Mouse (Mus musculus): ENCODE measurements at regions not wholly inside any gene's neighbourhood (a gene's known extent, or its start where the extent isn't known, plus 50 kb on each side); places are given as distances from the start of the nearest gene placed in this dataset.

DNA sequence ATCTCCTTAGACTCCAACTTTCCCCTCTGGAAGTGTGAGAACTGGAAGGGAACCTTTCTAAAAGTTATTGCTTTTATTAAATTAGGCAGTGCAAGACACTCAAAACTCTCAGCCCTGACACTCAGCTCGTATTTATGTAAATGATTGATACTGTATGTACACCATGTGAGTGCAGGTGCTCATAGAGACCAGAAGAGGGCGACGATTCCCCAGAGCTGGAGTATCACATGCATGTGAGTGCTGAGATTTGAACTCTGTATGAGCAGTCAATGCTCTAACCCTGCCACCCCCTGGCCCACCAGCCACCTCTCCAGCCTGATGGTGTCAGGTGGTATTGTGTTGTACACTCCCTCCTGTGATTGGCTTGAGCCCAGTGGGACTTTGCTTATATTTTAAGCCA, 407.8 kb downstream of the Tmem132b start:
- H3K27me3 ChIP-seq (ENCODE audit: insufficient read depth, low read length) = no peaks in the 10 kb centered on the region
- no peak overlapping the region for H3K4me3 ChIP-seq (ENCODE audit: low read depth, low read length)
- H3K9me3 ChIP-seq (replicated peaks) = peaks cover 39% of the 10 kb centered on the region
- TF ChIP-seq TAL1 (conservative IDR thresholded peaks at IDR 0.05; ENCODE audit: low read depth, low read length) (no peak), GATA1 (IDR thresholded peaks at IDR 0.05; ENCODE audit: borderline replicate concordance, low read length) (no peak), GATA2 (IDR thresholded peaks at IDR 0.05; ENCODE audit: borderline replicate concordance, low read depth, low read length) (no peak), POLR2AphosphoS5 (IDR thresholded peaks at IDR 0.05; ENCODE audit: insufficient replicate concordance, low read depth, low read length) (no peak), CTCF (IDR thresholded peaks at IDR 0.05; ENCODE audit: low read depth, low read length) (no peak)
- H3K4me1 ChIP-seq (ENCODE audit: insufficient read depth, low read depth, low read length) = no peaks in the 10 kb centered on the region
- no peaks in the 10 kb centered on the region for H3K36me3 ChIP-seq (replicated peaks)
- DNase-seq (ENCODE audit: low spot score) (no peak), ATAC-seq (ENCODE audit: extremely low read depth, insufficient number of reproducible peaks, low FRiP score, poor library complexity, severe bottlenecking) (no peak)

DNA sequence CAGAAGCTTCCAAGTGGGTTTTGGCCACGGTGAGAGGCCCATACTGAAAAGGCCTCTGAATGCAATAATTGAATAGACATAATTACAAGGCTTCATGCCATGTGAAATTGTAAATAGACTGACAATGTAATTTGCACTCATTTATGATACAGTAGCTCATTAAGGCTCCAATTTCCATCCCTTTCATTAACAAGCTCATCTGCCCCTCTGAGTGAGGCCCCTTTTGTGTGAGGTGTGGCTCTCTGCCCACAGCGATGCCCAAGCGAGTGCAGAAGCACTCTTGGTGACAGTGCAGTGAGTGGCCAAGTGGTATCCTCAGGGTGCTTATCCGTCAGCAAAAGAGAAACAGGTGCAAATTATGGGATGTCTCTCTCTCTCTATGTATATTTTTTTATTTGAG, 415.2 kb downstream of the Tmem132b start:
- no peak for TF ChIP-seq CTCF (IDR thresholded peaks at IDR 0.05; ENCODE audit: low read depth, low read length)
- no peak for TF ChIP-seq GATA2 (IDR thresholded peaks at IDR 0.05; ENCODE audit: borderline replicate concordance, low read depth, low read length)
- no peak for TF ChIP-seq GATA1 (IDR thresholded peaks at IDR 0.05; ENCODE audit: borderline replicate concordance, low read length)
- no peak for TF ChIP-seq POLR2AphosphoS5 (IDR thresholded peaks at IDR 0.05; ENCODE audit: insufficient replicate concordance, low read depth, low read length)
- no peak for TF ChIP-seq TAL1 (conservative IDR thresholded peaks at IDR 0.05; ENCODE audit: low read depth, low read length)
- no peak for ATAC-seq (ENCODE audit: extremely low read depth, insufficient number of reproducible peaks, low FRiP score, poor library complexity, severe bottlenecking)
- H3K27me3 ChIP-seq (ENCODE audit: insufficient read depth, low read length) = no peaks in the 10 kb centered on the region
- H3K36me3 ChIP-seq (replicated peaks) = no peaks in the 10 kb centered on the region
- no peaks in the 10 kb centered on the region for H3K4me1 ChIP-seq (ENCODE audit: insufficient read depth, low read depth, low read length)
- peaks cover 60% of the 10 kb centered on the region for H3K9me3 ChIP-seq (replicated peaks)
- no peak overlapping the region for H3K4me3 ChIP-seq (ENCODE audit: low read depth, low read length)
- no peak for DNase-seq (ENCODE audit: low spot score)

DNA sequence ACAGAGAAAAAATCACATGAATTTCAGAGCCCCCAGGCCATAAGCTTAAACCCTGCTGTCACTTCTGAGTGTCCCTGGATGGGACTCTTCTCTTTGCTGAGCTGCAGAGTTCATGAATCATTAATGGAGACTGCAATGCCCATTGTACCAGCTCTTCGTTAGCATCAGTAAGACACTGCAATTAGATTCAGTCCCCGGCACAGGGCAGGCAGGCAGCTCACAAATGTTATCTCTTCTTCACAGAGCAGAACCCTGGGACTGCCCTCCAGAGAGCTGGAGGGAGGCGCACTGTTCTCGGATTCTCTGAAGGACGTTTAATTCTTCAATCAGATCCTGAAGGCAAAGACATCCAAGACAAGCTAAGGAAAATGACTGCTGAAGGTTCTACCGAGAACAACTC, 420.1 kb downstream of the Tmem132b start:
- Histone ChIP-seq H3K9me3 (replicated peaks) (peaks cover 59% of the 10 kb centered on the region), H3K4me1 (ENCODE audit: insufficient read depth, low read depth, low read length) (no peaks in the 10 kb centered on the region), H3K36me3 (replicated peaks) (no peaks in the 10 kb centered on the region), H3K27me3 (ENCODE audit: insufficient read depth, low read length) (no peaks in the 10 kb centered on the region), H3K4me3 (ENCODE audit: low read depth, low read length) (no peak overlapping the region)
- ATAC-seq (ENCODE audit: extremely low read depth, insufficient number of reproducible peaks, low FRiP score, poor library complexity, severe bottlenecking) (no peak), DNase-seq (ENCODE audit: low spot score) (no peak)
- TF ChIP-seq GATA1 (IDR thresholded peaks at IDR 0.05; ENCODE audit: borderline replicate concordance, low read length) (no peak), TAL1 (conservative IDR thresholded peaks at IDR 0.05; ENCODE audit: low read depth, low read length) (no peak)

DNA sequence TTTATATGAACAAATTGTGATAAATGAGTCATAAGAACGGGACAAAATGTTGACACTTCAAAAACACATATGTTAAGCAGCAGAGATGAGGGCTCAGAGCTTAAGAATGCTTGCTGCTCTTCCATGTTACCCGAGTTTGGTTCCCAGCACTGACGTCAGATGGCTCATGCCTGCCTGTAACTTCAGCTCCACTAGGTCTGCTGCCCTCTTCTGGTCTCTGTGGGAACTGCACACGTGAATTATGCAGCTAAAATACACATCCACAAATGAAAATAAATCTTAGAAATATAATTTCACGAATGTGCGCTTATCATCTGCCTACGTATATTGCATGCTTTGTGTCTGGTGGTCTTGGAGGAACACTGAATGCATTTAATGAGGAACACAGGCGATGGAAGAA, 432.5 kb downstream of the Tmem132b start:
- ATAC-seq (ENCODE audit: extremely low read depth, insufficient number of reproducible peaks, low FRiP score, poor library complexity, severe bottlenecking) (no peak), DNase-seq (ENCODE audit: low spot score) (no peak)
- H3K9me3 ChIP-seq (replicated peaks) = peaks cover 49% of the 10 kb centered on the region
- TF ChIP-seq TAL1 (conservative IDR thresholded peaks at IDR 0.05; ENCODE audit: low read depth, low read length) = no peak
- TF ChIP-seq CTCF (IDR thresholded peaks at IDR 0.05; ENCODE audit: low read depth, low read length) = peak; percentile 11; the same call in 1 of the 2 replicates
- TF ChIP-seq GATA2 (IDR thresholded peaks at IDR 0.05; ENCODE audit: borderline replicate concordance, low read depth, low read length) = no peak
- TF ChIP-seq POLR2AphosphoS5 (IDR thresholded peaks at IDR 0.05; ENCODE audit: insufficient replicate concordance, low read depth, low read length) = no peak
- no peak for TF ChIP-seq GATA1 (IDR thresholded peaks at IDR 0.05; ENCODE audit: borderline replicate concordance, low read length)
- H3K4me1 ChIP-seq (ENCODE audit: insufficient read depth, low read depth, low read length) = no peaks in the 10 kb centered on the region
- no peaks in the 10 kb centered on the region for H3K27me3 ChIP-seq (ENCODE audit: insufficient read depth, low read length)
- no peaks in the 10 kb centered on the region for H3K36me3 ChIP-seq (replicated peaks)
- no peak overlapping the region for H3K4me3 ChIP-seq (ENCODE audit: low read depth, low read length)

DNA sequence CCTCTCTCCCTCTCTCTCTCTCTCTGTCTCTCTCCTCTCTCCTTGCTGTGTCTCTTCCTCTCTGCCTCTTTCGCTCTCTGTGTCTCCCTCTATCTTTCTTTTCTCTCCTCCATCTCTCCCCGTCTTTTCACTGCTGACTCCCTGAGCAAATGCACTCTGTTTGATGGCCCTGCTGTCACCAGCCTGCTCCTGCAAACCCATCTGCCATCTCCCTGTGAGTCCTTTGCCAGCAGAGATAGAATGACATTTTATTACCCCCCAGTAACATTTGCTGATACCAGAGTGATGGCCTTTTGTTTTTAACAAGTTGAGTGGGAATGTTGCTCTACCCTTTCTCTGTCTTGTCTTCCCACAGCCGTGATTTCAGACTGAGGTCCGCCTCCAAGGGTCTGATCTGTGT, 436.6 kb downstream of the Tmem132b start:
- no peak for TF ChIP-seq GATA1 (IDR thresholded peaks at IDR 0.05; ENCODE audit: borderline replicate concordance, low read length)
- TF ChIP-seq GATA2 (IDR thresholded peaks at IDR 0.05; ENCODE audit: borderline replicate concordance, low read depth, low read length) = no peak
- TF ChIP-seq POLR2AphosphoS5 (IDR thresholded peaks at IDR 0.05; ENCODE audit: insufficient replicate concordance, low read depth, low read length) = no peak
- no peak for TF ChIP-seq CTCF (IDR thresholded peaks at IDR 0.05; ENCODE audit: low read depth, low read length)
- no peak for TF ChIP-seq TAL1 (conservative IDR thresholded peaks at IDR 0.05; ENCODE audit: low read depth, low read length)
- DNase-seq (ENCODE audit: low spot score) (no peak), ATAC-seq (ENCODE audit: extremely low read depth, insufficient number of reproducible peaks, low FRiP score, poor library complexity, severe bottlenecking) (no peak)
- H3K27me3 ChIP-seq (ENCODE audit: insufficient read depth, low read length) = no peaks in the 10 kb centered on the region
- H3K36me3 ChIP-seq (replicated peaks) = no peaks in the 10 kb centered on the region
- no peaks in the 10 kb centered on the region for H3K4me1 ChIP-seq (ENCODE audit: insufficient read depth, low read depth, low read length)
- H3K9me3 ChIP-seq (replicated peaks) = peaks cover 69% of the 10 kb centered on the region
- H3K4me3 ChIP-seq (ENCODE audit: low read depth, low read length) = no peak overlapping the region

GRCm38 (mm10) chr5:125974035-125974434, 442.5 kb downstream of the Tmem132b start:
- TF ChIP-seq GATA2 (IDR thresholded peaks at IDR 0.05; ENCODE audit: borderline replicate concordance, low read depth, low read length) (no peak), GATA1 (IDR thresholded peaks at IDR 0.05; ENCODE audit: borderline replicate concordance, low read length) (no peak), POLR2AphosphoS5 (IDR thresholded peaks at IDR 0.05; ENCODE audit: insufficient replicate concordance, low read depth, low read length) (no peak), CTCF (IDR thresholded peaks at IDR 0.05; ENCODE audit: low read depth, low read length) (no peak), TAL1 (conservative IDR thresholded peaks at IDR 0.05; ENCODE audit: low read depth, low read length) (no peak)
- no peaks in the 10 kb centered on the region for H3K4me1 ChIP-seq (ENCODE audit: insufficient read depth, low read depth, low read length)
- H3K27me3 ChIP-seq (ENCODE audit: insufficient read depth, low read length) = no peaks in the 10 kb centered on the region
- ATAC-seq (ENCODE audit: extremely low read depth, insufficient number of reproducible peaks, low FRiP score, poor library complexity, severe bottlenecking) (no peak), DNase-seq (ENCODE audit: low spot score) (no peak)
- H3K9me3 ChIP-seq (replicated peaks) = peaks cover 56% of the 10 kb centered on the region
- H3K4me3 ChIP-seq (ENCODE audit: low read depth, low read length) = no peak overlapping the region
- H3K36me3 ChIP-seq (replicated peaks) = no peaks in the 10 kb centered on the region

- no peak for TF ChIP-seq GATA1 (IDR thresholded peaks at IDR 0.05; ENCODE audit: borderline replicate concordance, low read length)
- TF ChIP-seq CTCF (IDR thresholded peaks at IDR 0.05; ENCODE audit: low read depth, low read length) = no peak
- TF ChIP-seq GATA2 (IDR thresholded peaks at IDR 0.05; ENCODE audit: borderline replicate concordance, low read depth, low read length) = no peak
- no peak for TF ChIP-seq POLR2AphosphoS5 (IDR thresholded peaks at IDR 0.05; ENCODE audit: insufficient replicate concordance, low read depth, low read length)
- no peak for ATAC-seq (ENCODE audit: extremely low read depth, insufficient number of reproducible peaks, low FRiP score, poor library complexity, severe bottlenecking)
- DNase-seq (ENCODE audit: low spot score) = no peak
- H3K9me3 ChIP-seq (replicated peaks) = peaks cover 60% of the 10 kb centered on the region
- H3K4me3 ChIP-seq (ENCODE audit: low read depth, low read length) = no peak overlapping the region
- no peaks in the 10 kb centered on the region for H3K27me3 ChIP-seq (ENCODE audit: insufficient read depth, low read length)
- no peaks in the 10 kb centered on the region for H3K36me3 ChIP-seq (replicated peaks)
- no peaks in the 10 kb centered on the region for H3K4me1 ChIP-seq (ENCODE audit: insufficient read depth, low read depth, low read length)
Observed at GRCm38 (mm10) chr5:125979801-125980200, 448.2 kb downstream of the Tmem132b start.
